Mouse (Mus musculus): ENCODE measurements around the gene Bmp8a. TPM values are rescaled to one million over a fixed set of nuclear protein-coding genes. Genes with fewer than 3 reads are reported as not detected.
A peak's percentile ranks its signal among the peaks of the same experiment; 100 is the strongest.
"Not testable (repeated sequence)": the region's sequence is repeated elsewhere in the genome, so short reads cannot be mapped to it uniquely, and the experiment has no call there.

Bmp8a gene
- polyA plus RNA-seq, 1 experiment from 2014 or later, result not detected

- 2% methylated on average over 43 of the region's 43 CpGs for whole genome bisulfite sequencing
- Histone ChIP-seq H3K9ac (ENCODE audit: low read length) (peak overlapping the region; percentile 56), H3K4me1 (ENCODE audit: control insufficient read depth in 2 of 2, insufficient read depth in 2 of 2, low read length in 2 of 2) (peaks cover 2 to 4% of the 10 kb centered on the region in 2 experiments; a peak in 1 of 4 replicates), H3K4me3 (ENCODE audit: control insufficient read depth in 1 of 2, insufficient read depth in 1 of 2, low read depth in 1 of 2, low read length in 2 of 2) (peak overlapping the region; percentile 48 to 56), H3K9me3 (ENCODE audit: control insufficient read depth, low read length) (no peaks in the 10 kb centered on the region), H3K27ac (replicated peaks in 1 of 2; ENCODE audit: control insufficient read depth in 1 of 2, insufficient read depth in 1 of 2, low read depth in 2 of 2, low read length in 2 of 2) (no peak overlapping the region), H3K27me3 (ENCODE audit: control insufficient read depth, insufficient read depth, low read length) (peaks cover 36% of the 10 kb centered on the region), H3K36me3 (ENCODE audit: control insufficient read depth, insufficient read depth, low read length) (no peaks in the 10 kb centered on the region), H3K4me2 (ENCODE audit: low read length) (peak overlapping the region; percentile 93)
- ATAC-seq (ENCODE audit: insufficient number of reproducible peaks, insufficient read depth, low FRiP score, low read depth), result 0 out of 2 replicates have a peak, but pooled peaks have one; percentile 8
Observed at GRCm38 (mm10) chr4:123342091-123342641, 886 bp downstream of the Bmp8a start.

GRCm38 (mm10) chr4:123340232-123340631 is 2.8 kb downstream of the Bmp8a start:
- Histone ChIP-seq H3K36me3 (ENCODE audit: control insufficient read depth, insufficient read depth, low read length) (no peaks in the 10 kb centered on the region), H3K4me1 (ENCODE audit: control insufficient read depth in 2 of 2, insufficient read depth in 2 of 2, low read length in 2 of 2) (peaks cover 2 to 4% of the 10 kb centered on the region in 2 experiments; a peak in 1 of 4 replicates), H3K9me3 (ENCODE audit: control insufficient read depth, low read length) (no peaks in the 10 kb centered on the region), H3K4me2 (ENCODE audit: low read length) (no peak overlapping the region), H3K4me3 (ENCODE audit: control insufficient read depth in 1 of 2, insufficient read depth in 1 of 2, low read depth in 1 of 2, low read length in 2 of 2) (no peak overlapping the region), H3K9ac (ENCODE audit: low read length) (no peak overlapping the region), H3K27ac (replicated peaks in 1 of 2; ENCODE audit: control insufficient read depth in 1 of 2, insufficient read depth in 1 of 2, low read depth in 2 of 2, low read length in 2 of 2) (no peak overlapping the region), H3K27me3 (ENCODE audit: control insufficient read depth, insufficient read depth, low read length) (peaks cover 36% of the 10 kb centered on the region)
- ATAC-seq (ENCODE audit: insufficient number of reproducible peaks, insufficient read depth, low FRiP score, low read depth), result no peak
- 63% methylated on average over 5 of the region's 5 CpGs for WGBS

- Histone ChIP-seq H3K27ac (replicated peaks in 1 of 2; ENCODE audit: control insufficient read depth in 1 of 2, insufficient read depth in 1 of 2, low read depth in 2 of 2, low read length in 2 of 2) (no peak overlapping the region), H3K27me3 (ENCODE audit: control insufficient read depth, insufficient read depth, low read length) (peaks cover 27% of the 10 kb centered on the region), H3K4me3 (ENCODE audit: control insufficient read depth in 1 of 2, insufficient read depth in 1 of 2, low read depth in 1 of 2, low read length in 2 of 2) (no peak overlapping the region), H3K9me3 (ENCODE audit: control insufficient read depth, low read length) (peaks cover 4% of the 10 kb centered on the region; the same call in 1 of the 2 replicates), H3K4me1 (ENCODE audit: control insufficient read depth in 2 of 2, insufficient read depth in 2 of 2, low read length in 2 of 2) (peaks cover 0 to 4% of the 10 kb centered on the region in 2 experiments; a peak in 1 of 4 replicates), H3K9ac (ENCODE audit: low read length) (no peak overlapping the region), H3K4me2 (ENCODE audit: low read length) (no peak overlapping the region), H3K36me3 (ENCODE audit: control insufficient read depth, insufficient read depth, low read length) (no peaks in the 10 kb centered on the region)
- ATAC-seq (ENCODE audit: insufficient number of reproducible peaks, insufficient read depth, low FRiP score, low read depth), result no peak
- WGBS, result 63% methylated on average over 4 of the region's 4 CpGs
Observed at GRCm38 (mm10) chr4:123337693-123338092, 5.4 kb downstream of the Bmp8a start.

GRCm38 (mm10) chr4:123335796-123336585 is 7.1 kb downstream of the Bmp8a start:
- H3K4me1 ChIP-seq (ENCODE audit: control insufficient read depth in 2 of 2, insufficient read depth in 2 of 2, low read length in 2 of 2), result no peaks in the 10 kb centered on the region; a peak in 1 of 4 replicates
- H3K9ac ChIP-seq (ENCODE audit: low read length), result no peak overlapping the region
- no peaks in the 10 kb centered on the region for H3K36me3 ChIP-seq (ENCODE audit: control insufficient read depth, insufficient read depth, low read length)
- H3K4me3 ChIP-seq (ENCODE audit: control insufficient read depth in 1 of 2, insufficient read depth in 1 of 2, low read depth in 1 of 2, low read length in 2 of 2), result no peak overlapping the region
- H3K4me2 ChIP-seq (ENCODE audit: low read length), result no peak overlapping the region
- peaks cover 10% of the 10 kb centered on the region for H3K27me3 ChIP-seq (ENCODE audit: control insufficient read depth, insufficient read depth, low read length)
- peaks cover 4% of the 10 kb centered on the region; the same call in 1 of the 2 replicates for H3K9me3 ChIP-seq (ENCODE audit: control insufficient read depth, low read length)
- H3K27ac ChIP-seq (replicated peaks in 1 of 2; ENCODE audit: control insufficient read depth in 1 of 2, insufficient read depth in 1 of 2, low read depth in 2 of 2, low read length in 2 of 2), result no peak overlapping the region
- no peak for ATAC-seq (ENCODE audit: insufficient number of reproducible peaks, insufficient read depth, low FRiP score, low read depth)
- WGBS, result 62% methylated on average over 14 of the region's 14 CpGs

- H3K4me1 ChIP-seq (ENCODE audit: control insufficient read depth in 2 of 2, insufficient read depth in 2 of 2, low read length in 2 of 2); H3K4me3 ChIP-seq (ENCODE audit: control insufficient read depth in 1 of 2, insufficient read depth in 1 of 2, low read depth in 1 of 2, low read length in 2 of 2); H3K4me2 ChIP-seq (ENCODE audit: low read length); H3K27me3 ChIP-seq (ENCODE audit: control insufficient read depth, insufficient read depth, low read length); H3K9me3 ChIP-seq (ENCODE audit: control insufficient read depth, low read length); ATAC-seq (ENCODE audit: insufficient number of reproducible peaks, insufficient read depth, low FRiP score, low read depth); H3K9ac ChIP-seq (ENCODE audit: low read length); H3K36me3 ChIP-seq (ENCODE audit: control insufficient read depth, insufficient read depth, low read length); H3K27ac ChIP-seq (replicated peaks in 1 of 2; ENCODE audit: control insufficient read depth in 1 of 2, insufficient read depth in 1 of 2, low read depth in 2 of 2, low read length in 2 of 2): not testable (repeated sequence)
- WGBS, result 73% methylated on average over 9 of the region's 10 CpGs
Observed at GRCm38 (mm10) chr4:123335244-123335643, 7.8 kb downstream of the Bmp8a start.

- Histone ChIP-seq H3K9me3 (ENCODE audit: control insufficient read depth, low read length) (peaks cover 4% of the 10 kb centered on the region; the same call in 1 of the 2 replicates), H3K9ac (ENCODE audit: low read length) (no peak overlapping the region), H3K27me3 (ENCODE audit: control insufficient read depth, insufficient read depth, low read length) (no peaks in the 10 kb centered on the region), H3K36me3 (ENCODE audit: control insufficient read depth, insufficient read depth, low read length) (no peaks in the 10 kb centered on the region), H3K4me2 (ENCODE audit: low read length) (no peak overlapping the region), H3K4me3 (ENCODE audit: control insufficient read depth in 1 of 2, insufficient read depth in 1 of 2, low read depth in 1 of 2, low read length in 2 of 2) (no peak overlapping the region), H3K27ac (replicated peaks in 1 of 2; ENCODE audit: control insufficient read depth in 1 of 2, insufficient read depth in 1 of 2, low read depth in 2 of 2, low read length in 2 of 2) (no peak overlapping the region), H3K4me1 (ENCODE audit: control insufficient read depth in 2 of 2, insufficient read depth in 2 of 2, low read length in 2 of 2) (no peaks in the 10 kb centered on the region; a peak in 1 of 4 replicates)
- 66% methylated on average over 3 of the region's 3 CpGs for WGBS
- ATAC-seq (ENCODE audit: insufficient number of reproducible peaks, insufficient read depth, low FRiP score, low read depth), result no peak
Observed at GRCm38 (mm10) chr4:123334177-123334576, 8.9 kb downstream of the Bmp8a start.

GRCm38 (mm10) chr4:123333151-123333550 is 9.9 kb downstream of the Bmp8a start:
- no peaks in the 10 kb centered on the region for H3K27me3 ChIP-seq (ENCODE audit: control insufficient read depth, insufficient read depth, low read length)
- no peaks in the 10 kb centered on the region; a peak in 1 of 4 replicates for H3K4me1 ChIP-seq (ENCODE audit: control insufficient read depth in 2 of 2, insufficient read depth in 2 of 2, low read length in 2 of 2)
- ATAC-seq (ENCODE audit: insufficient number of reproducible peaks, insufficient read depth, low FRiP score, low read depth), result no peak
- H3K36me3 ChIP-seq (ENCODE audit: control insufficient read depth, insufficient read depth, low read length), result no peaks in the 10 kb centered on the region
- WGBS, result 94% methylated on average over 4 of the region's 4 CpGs
- H3K4me3 ChIP-seq (ENCODE audit: control insufficient read depth in 1 of 2, insufficient read depth in 1 of 2, low read depth in 1 of 2, low read length in 2 of 2), result no peak overlapping the region
- no peak overlapping the region for H3K4me2 ChIP-seq (ENCODE audit: low read length)
- H3K9ac ChIP-seq (ENCODE audit: low read length), result no peak overlapping the region
- H3K9me3 ChIP-seq (ENCODE audit: control insufficient read depth, low read length), result peaks cover 4% of the 10 kb centered on the region; the same call in 1 of the 2 replicates
- no peak overlapping the region for H3K27ac ChIP-seq (replicated peaks in 1 of 2; ENCODE audit: control insufficient read depth in 1 of 2, insufficient read depth in 1 of 2, low read depth in 2 of 2, low read length in 2 of 2)
